Mouse (Mus musculus): ENCODE data around the gene Prkn. TPM values are rescaled to one million over a fixed set of nuclear protein-coding genes. Genes with fewer than 3 reads are reported as not detected.

Prkn gene
- total RNA-seq, 2 experiments from 2014 or later = 15.2 to 21.4 TPM

DNA sequence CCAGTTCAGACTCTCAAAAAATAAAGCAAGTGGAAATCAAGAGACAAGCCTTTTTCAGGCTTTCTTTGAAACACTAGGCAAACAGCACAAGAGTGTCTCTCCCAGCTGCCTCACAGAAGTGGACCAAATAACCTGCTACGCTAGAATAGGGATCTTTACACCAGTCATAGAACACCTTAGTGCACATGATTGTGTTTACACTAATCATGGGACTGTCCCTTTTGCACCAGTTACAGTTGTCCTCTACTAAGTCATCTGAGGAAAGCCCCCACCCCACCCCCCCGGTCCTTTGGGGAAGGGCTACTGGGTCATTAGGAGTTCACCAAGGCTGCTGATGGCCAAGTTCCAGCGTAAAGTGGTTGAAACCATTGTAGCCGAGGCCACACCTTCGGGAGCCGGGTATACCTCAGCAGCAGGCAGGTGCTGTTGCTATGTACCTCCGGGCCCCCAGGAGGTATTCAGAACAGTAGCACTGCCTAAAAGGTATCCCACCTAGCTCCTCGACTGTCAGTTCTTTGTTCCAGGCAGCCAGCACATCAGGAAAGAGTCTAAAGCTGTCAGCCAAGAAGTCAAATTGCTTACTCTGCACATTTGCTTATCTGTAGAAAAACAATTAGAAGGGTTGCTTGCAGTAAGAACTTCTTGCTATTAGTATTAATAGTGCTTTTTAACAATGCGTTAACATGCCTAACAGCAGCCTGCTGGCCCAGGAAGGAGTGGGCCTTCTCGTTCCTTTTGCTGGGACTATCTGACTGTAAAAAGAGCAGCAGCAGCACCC is 1192.0 kb downstream of the Prkn start:
- no peak for DNase-seq (ENCODE audit: low spot score in 2 of 2)
- intact Hi-C loops (cut with DNase I) = no loop called here

DNA sequence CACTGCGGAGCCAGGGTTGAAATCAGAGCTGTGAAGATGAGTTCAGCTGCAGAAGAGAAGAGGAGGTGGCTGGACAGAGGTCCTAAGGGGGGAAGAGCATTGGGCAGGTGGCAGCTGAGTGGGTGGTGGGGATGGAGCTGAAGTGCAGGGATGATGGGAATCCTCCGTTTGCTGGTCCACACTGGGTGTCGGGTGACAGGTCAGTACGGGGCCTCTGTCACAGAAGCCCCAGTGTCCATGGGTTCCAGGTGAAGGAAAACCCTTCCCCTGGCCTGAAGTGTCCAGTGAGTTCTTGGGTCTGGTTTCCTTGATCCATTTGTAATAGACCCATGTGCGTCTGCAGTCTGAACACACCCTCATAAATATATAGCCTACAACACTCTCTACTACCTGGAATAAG is 1195.2 kb downstream of the Prkn start:
- DNase-seq (ENCODE audit: low spot score in 2 of 2) = no peak
- intact Hi-C loops (cut with DNase I) = loop anchor here (5.0 kb wide), 2 partner anchors 82 to 282 kb away; partner anchors contain the start of genes Agpat4 and Map3k4

DNA sequence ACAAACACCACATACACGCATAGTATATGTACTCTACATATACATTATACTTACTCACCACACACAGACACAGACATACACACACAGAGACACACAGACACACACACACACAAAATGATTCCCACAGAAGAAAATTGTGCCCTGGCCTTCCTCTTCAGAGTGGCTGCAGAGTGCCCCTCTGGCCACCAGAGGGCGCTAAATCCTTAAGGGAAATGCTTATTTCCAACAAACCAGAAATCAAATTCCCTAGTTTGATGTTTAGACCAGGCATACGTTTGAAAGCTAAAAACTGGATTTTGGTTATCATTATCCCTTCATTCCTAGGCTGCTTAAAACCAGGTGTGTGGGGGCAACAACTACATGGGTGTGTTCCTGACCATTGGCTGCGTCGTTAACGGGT is 1196.0 kb downstream of the Prkn start:
- DNase-seq (ENCODE audit: low spot score in 2 of 2) = peak; percentile 72 to 75
- intact Hi-C loops (cut with DNase I) = loop anchor here (5.0 kb wide), 2 partner anchors 81 to 281 kb away; partner anchors contain the start of genes Agpat4 and Map3k4

DNA sequence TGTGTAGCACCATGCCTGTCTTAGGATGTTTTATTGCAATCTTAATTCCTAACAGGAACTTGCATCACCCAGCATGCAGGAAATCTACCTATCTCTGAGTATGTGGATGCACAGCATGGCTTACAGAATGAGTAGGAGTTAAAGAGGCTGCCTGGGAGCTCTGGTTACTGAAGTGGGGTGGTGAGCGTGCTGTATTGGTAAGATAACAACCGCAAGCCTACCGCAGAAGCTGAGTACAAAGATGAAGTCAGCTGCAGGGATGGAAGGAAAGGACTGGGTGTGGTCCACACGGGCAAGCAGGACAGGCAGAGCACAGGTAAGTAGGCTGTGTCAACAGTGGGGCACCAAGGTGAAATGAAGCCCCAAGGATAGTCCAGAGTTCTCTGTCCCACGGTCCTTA is 1196.9 kb downstream of the Prkn start:
- DNase-seq (ENCODE audit: low spot score in 2 of 2) = no peak
- intact Hi-C loops (cut with DNase I) = loop anchor here (5.0 kb wide), 2 partner anchors 80 to 280 kb away; partner anchors contain the start of genes Agpat4 and Map3k4

DNA sequence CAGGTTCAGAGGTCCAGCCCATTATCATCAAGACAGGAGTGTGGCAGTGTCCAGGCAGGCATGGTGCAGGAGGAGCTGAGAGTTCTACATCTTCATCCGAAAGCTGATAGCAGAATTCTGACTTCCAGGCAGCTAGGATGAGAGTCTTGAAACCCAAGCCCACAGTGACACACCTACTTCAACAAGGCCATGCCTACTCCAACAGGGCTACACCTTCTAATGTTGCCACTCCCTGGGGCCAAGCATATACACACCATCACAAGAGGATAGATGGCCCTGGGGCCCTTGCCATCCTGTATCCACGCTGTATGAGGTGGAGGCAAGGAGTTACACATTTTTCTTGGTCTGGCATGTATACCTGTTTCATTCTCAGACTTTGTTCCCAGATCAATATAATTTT is 1197.4 kb downstream of the Prkn start:
- no peak for DNase-seq (ENCODE audit: low spot score in 2 of 2)
- intact Hi-C loops (cut with DNase I) = loop anchor here (5.0 kb wide), 2 partner anchors 80 to 280 kb away; partner anchors contain the start of genes Agpat4 and Map3k4

DNA sequence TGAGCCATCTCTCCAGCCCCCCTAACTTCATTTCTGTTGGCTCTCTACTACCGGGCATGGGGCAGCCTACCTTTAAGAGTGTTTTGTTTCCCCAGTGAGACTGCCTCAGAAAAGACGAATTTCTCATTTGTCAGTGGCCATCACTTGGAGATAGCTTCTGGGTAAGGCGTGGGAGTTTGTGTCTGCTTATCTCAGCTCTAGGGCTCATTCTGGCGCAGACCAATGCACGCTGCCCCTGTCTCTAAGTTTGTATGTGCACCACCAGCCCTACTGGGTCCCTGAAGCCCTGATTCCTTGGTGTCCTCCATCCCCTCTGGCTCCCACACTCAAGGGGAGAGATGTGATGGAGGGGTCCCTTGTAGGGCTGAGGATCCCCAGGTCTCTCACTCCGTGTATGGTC is 1198.3 kb downstream of the Prkn start:
- intact Hi-C loops (cut with DNase I) = loop anchor here (2.0 to 5.0 kb wide), 3 partner anchors 79 to 332 kb away; partner anchors contain the start of genes Agpat4 and Map3k4
- DNase-seq (ENCODE audit: low spot score in 2 of 2) = no peak

DNA sequence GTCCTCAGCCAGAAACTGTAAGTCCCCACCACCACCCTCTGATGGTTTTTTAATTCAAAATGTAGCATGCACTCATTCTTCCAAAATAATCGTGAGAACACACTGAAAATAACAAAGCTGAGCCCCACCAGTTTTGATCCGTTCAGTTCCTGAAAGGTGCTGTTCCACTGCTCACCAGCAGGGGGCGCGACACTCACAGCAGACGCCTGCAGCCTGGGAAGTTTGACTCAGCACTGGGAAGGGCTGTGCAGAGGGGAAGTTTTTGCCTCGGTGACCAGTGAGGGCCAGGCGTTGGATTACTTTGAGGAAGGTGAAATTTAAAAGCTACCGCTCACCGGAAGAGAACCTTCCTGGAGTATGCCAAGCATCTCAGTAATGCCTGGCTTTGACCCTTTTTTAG is 1199.0 kb downstream of the Prkn start:
- peak; percentile 85 for DNase-seq (ENCODE audit: low spot score in 2 of 2)
- intact Hi-C loops (cut with DNase I) = loop anchor here (1.0 to 5.0 kb wide), 4 partner anchors 78 to 332 kb away; partner anchors contain the start of genes Agpat4 and Map3k4

DNA sequence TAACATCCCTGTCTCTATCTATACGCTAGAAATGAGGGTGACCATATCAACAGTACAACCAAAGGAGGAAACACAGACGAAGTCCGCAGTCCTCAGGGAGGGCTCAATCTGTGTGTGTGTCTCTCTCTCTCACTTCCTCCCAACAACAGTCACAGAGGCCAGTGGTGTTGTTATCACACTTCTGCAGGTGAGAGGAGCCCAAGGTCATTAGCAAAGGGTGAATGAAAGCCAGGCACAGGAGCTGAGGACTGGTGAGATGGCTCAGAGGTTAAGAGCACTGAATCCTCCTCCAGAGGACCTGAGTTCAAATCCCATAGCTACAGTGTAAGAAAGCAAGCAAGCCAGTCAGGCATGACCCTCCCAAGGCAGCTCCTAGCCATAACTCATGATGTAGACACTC is 1199.7 kb downstream of the Prkn start:
- intact Hi-C loops (cut with DNase I) = loop anchor here (1.0 to 5.0 kb wide), 4 partner anchors 77 to 331 kb away; partner anchors contain the start of genes Agpat4 and Map3k4
- DNase-seq (ENCODE audit: low spot score in 2 of 2) = no peak

DNA sequence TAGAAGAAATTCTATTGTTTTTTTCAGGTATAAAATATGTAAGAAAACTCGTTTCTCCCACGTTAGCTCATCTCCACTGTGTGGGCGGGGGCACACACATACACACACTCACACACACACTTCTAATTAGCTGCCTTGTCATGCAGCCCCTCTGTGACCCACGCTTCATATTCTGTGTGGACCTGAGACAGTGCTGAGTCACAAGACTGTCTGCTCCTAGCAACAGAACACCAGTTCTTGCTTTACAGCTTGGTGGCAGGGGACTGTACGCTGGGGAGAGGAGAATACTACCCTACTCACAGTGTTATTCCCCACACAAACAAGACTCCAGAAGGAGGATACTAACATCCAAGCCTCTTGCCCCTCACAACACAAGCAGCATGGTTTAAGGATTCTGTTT is 1200.4 kb downstream of the Prkn start:
- intact Hi-C loops (cut with DNase I) = no loop called here

DNA sequence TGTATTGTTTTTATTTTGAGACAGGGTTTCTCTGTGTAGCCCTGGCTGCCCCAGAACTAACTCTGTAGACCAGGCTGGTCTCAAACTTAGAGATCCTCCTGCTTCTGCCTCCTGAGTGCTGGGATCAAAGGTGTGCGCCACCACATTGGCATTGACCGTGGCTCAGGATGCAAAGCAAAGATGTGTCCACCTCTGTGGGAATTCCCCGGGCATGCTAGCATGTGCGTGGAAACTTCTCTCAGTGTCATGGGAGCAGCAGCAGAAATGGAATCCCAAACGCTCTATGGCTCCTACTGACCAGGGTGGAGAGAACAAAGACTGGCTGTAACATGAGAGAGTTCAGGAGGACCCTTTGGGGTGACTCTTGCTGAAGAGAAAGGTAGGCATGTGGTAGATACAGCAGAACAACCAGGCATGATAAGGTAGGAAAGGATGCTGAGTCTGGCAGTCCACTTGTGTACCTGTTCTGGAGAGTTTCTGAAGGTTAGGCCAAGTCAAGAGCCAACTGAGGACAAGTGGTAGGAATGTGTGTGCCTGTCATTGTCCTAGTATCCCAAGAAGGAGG is 1201.0 kb downstream of the Prkn start:
- intact Hi-C loops (cut with DNase I) = no loop called here
- DNase-seq (ENCODE audit: low spot score in 2 of 2) = no peak

More for the DNA sequence above, 1200.4 kb downstream of the Prkn start:
- DNase-seq (ENCODE audit: low spot score in 2 of 2) = peak in 1 of 2 experiments; percentile 41

DNA sequence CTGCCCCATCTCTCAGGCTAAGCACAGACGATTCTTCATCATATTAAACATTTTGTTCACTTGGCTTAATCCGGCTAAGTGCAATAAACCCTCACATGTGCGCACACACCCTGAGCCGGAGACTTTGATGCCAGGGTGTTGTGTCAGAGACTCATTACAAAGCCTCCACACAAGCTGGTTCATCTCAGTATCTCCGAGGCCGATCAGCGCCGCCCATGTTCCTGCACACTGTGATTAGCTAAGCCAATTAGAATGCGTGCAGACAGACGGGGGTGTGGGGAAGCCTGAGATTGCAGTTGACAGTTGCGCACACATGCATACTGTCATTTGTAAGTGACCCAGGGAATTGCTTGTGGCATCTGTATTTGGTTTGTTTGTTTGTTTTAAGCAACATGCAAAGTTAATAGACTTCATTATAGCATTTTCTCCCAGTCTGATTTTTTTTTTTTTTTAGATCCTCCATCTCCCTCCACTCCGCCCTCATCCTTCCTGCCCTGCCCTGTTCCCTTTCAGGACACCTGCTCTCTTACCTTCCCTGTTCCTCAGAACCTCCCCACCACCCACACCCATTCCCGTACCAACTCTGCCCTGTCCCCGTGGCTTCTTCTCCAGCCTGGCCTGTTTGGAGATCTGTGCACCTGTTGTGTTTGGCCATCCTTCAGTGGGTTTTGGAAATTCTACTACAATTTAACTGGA is 1202.5 kb downstream of the Prkn start:
- DNase-seq (ENCODE audit: low spot score in 2 of 2) = peak; percentile 49 to 72
- intact Hi-C loops (cut with DNase I) = no loop called here

DNA sequence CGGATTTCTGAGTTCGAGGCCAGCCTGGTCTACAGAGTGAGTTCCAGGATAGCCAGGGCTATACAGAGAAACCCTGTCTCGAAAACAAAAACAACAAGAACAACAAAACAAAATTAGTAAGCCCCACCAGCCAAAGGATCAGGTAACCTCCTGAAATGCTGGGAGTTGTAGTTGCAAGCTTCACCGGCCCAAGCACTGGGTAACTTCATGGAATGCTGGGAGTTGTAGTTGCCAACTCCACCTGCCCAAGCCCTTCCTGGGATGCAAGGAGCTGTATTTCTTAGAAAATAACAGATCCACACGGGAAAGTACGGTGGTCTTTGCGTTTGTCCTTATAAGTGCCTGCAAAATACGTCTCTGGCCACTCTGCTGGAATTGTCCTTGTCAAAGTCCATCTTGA is 1204.0 kb downstream of the Prkn start:
- DNase-seq (ENCODE audit: low spot score in 2 of 2) = no peak
- intact Hi-C loops (cut with DNase I) = no loop called here

DNA sequence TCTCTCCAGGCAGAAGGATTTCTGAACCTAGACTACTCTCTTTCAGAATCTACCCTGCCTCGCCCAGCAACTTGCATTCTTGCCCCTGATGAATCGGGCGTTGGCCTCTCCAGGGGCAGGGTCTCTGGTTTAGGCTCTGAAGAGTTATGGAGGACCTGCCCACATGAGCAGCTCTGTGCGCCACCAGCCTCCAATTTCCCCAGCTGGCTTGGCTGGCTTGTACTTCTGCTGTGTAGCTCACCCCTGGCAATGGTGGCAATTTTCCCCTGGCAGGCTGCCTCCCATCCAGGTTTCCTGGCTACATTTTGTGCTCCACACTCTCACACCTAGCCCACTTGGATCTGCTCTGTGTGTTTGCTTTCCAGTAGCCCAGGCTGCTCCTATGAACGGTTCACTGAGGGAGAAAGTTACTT is 1205.7 kb downstream of the Prkn start:
- intact Hi-C loops (cut with DNase I) = no loop called here
- DNase-seq (ENCODE audit: low spot score in 2 of 2) = peak; percentile 43 to 59

DNA sequence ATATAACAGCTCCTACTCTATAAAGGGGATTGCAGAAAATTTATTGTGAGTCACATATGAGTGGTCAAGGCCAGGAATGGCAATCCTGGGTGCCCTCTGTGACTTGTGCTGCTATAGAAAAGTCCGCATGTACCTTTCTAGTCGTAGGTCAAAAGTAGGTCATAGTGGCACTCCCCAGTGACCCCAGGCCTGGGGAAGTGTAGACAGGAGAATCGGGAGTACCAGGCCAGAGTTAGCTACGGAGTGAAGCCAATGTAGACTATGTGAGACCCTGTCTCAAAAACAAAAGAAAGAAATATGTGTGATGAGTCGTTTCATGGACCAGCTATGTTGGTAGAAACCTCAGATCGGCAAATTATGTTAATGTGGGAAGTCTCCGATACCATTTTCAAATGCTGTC is 1206.8 kb downstream of the Prkn start:
- intact Hi-C loops (cut with DNase I) = no loop called here
- no peak for DNase-seq (ENCODE audit: low spot score in 2 of 2)

DNA sequence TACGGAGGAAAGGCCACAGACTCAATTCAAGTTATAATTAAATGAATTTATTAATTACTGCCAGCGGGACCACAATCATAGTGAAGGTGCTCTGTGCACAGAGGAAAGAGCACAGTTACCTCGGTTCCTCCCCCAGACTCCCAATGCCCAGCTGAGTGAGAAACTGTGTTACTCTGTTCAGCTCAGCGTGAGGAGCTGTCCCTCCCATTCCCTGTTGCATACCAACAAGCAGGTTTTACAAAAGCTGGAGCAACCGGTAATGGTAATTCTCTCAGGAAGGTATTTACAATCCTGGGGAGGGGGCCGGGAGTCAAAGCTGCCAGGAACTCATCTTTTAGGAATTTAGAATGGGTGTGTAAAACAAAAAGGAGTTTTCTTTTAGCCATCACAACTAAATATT is 1207.3 kb downstream of the Prkn start:
- DNase-seq (ENCODE audit: low spot score in 2 of 2) = no peak
- intact Hi-C loops (cut with DNase I) = no loop called here

DNA sequence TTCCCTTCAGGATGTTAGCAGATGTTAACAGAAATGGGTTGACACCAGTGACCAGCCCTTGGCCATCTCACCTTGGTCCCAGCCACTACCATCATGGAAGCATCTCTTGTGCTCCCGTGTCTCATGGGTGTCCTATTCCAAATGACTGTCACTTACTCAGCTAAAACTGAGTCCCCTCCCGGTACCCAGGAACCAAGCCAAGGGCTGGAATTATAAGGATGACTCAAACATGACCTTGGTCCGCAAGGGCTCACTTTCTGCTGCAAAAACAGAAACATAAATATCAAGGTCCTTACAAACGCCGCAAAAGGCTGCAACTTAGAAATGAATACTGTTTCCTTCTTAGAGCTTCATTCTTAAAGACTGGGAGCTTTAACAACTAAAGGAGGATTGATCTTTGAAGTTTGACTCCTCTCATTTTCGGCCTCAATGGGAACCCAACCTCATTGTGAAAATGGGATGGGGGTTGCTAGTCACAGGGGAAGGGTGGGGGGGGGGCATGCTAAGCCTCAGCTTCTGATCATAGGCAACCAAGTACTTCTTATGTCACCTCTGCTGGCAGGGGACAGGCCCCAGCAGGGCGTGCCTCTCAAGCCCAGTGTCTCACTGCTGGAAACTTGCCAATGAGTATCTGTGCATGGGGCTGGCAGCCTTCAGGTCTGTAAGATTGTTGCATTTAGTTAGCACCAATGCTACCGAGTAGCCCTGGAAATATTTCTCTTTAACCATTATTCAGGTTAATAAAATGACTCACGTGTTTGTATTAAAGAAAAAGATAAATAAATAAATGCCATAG is 1208.7 kb downstream of the Prkn start:
- no peak for DNase-seq (ENCODE audit: low spot score in 2 of 2)
- intact Hi-C loops (cut with DNase I) = no loop called here

DNA sequence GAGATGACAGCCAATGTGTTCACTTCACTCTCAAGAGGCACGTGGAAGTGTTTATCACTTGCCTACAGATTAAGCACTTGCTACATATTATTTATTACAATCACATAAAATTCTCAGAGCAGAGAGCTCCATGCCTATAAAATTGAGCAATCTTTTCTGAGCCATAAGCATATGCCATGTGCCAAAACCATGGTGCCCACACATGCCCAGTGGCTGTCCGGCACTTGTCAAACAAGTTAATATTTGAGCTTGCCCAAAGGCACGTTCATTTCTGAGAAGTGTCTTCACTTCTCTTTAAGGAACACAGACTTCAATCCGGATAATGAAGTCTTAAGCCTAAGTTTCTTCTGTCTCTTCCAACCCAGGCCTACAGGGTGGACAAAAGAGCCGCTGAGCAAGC is 1210.1 kb downstream of the Prkn start:
- no peak for DNase-seq (ENCODE audit: low spot score in 2 of 2)
- intact Hi-C loops (cut with DNase I) = no loop called here

DNA sequence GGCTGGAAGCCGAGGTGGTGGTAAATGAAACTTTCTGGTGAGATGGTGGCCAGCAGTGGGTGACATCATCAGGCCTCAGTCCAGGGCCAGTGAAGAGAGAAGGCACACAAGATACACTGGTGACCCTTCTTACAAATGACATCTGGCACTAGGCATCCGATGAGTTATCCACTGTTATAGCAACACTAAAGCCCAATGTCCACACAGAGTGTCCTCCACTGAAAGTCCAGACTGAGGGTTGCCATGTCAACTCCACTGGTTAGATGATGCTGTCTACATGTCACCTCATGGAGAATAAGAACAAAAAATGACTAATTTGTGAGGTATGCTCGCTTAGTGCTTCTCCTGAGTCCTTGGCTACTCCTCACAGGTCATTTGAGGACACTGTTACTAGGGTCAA is 1210.8 kb downstream of the Prkn start:
- intact Hi-C loops (cut with DNase I) = no loop called here
- no peak for DNase-seq (ENCODE audit: low spot score in 2 of 2)

DNA sequence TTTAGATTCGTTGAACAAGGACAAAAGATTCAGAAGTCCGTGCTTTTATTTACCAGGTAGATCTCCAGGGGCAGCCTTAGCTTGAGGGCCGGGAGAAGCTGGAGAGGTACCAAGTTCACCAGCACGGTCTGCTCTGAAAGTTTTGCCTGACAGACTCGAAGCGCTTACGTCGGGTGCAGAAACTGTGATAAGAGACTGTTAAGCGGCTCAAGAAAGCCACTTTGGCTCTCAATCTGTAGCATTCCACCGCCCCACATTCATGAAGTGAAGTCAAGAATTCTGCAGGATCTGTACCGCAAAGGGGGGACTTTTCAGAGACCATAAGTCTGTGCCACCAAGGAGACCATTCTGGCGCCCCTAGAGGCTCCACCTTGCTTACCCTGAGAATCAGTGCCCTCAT is 1212.5 kb downstream of the Prkn start:
- intact Hi-C loops (cut with DNase I) = no loop called here
- DNase-seq (ENCODE audit: low spot score in 2 of 2) = no peak

DNA sequence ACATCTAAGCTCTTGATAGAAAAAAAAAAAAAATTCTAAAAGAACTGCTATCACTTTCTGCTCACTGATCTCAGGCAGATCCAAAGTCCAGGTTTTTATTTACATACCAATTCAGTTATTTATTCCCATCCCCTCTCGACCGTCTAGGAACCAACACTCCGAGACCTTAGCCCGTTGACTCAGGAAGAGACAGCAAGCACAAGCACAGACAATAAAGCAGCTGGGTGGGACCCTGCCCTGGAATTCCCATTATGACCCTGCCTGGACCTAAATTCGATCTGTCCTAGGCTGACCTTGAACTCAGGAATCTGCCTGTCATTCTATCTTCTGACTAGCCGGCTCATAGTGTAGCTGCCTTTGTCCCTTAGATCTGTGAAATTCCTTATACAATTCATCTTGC is 1218.9 kb downstream of the Prkn start:
- intact Hi-C loops (cut with DNase I) = no loop called here
- no peak for DNase-seq (ENCODE audit: low spot score in 2 of 2)
